Mouse (Mus musculus): ENCODE measurements around the gene Tor1aip2.

DNA sequence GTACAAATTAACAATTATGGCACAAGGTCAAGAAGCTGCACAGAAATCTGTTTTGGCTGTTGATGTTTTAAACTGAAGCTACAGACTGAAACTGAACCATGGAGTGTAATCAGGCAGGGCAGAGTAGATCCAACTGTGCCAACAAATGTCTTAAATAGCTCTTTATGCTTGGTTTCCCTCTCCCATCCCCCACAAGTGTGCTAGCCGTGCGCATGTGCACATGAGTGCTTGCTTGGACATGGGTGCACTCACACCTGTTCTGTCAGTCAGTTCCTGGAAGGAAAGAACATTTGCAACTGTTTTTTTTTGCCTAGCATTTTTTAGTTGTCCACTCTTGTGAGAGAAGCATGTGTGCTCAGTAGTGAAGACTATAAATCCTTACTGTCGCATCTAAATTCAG lies 11.5 kb downstream of the Tor1aip2 start:
- no peak for TF ChIP-seq POLR2A (IDR thresholded peaks at IDR 0.05; ENCODE audit: borderline replicate concordance, insufficient read depth, low read length)
- no peak for TF ChIP-seq CTCF (IDR thresholded peaks at IDR 0.05; ENCODE audit: borderline replicate concordance, insufficient read depth, low read depth, low read length)

All from cerebellum, adult 2 months (tissue).